Mouse (Mus musculus) neural tube, embryonic 14.5 days (tissue): Measurements from ENCODE around the gene Pyy. TPM values are rescaled to one million over a fixed set of nuclear protein-coding genes. Genes with fewer than 3 reads are reported as not detected.

Source experiments
- ATAC-seq: fragments of 200-750 bp; cut with Nextera tagmentation; 2 replicates; pipeline ENCODE4 v1.8.0; 2017; ENCODE audit warnings: low read depth, mild to moderate bottlenecking, moderate TSS enrichment, moderate library complexity
- H3K27ac ChIP-seq: fragments of 300-500 bp; sonication (generic); 2 replicates; pipeline ENCODE4 v1.5.1; 2014; ENCODE audit warnings: low read depth, mild to moderate bottlenecking, control low read depth, low read length, moderate library complexity, mixed read lengths
- H3K27me3 ChIP-seq: fragments of 300-500 bp; sonication (generic); 2 replicates; pipeline ENCODE4 v1.6.1; 2014; ENCODE audit warnings: low read length; ENCODE audit not compliant: control insufficient read depth, insufficient read depth
- H3K36me3 ChIP-seq: fragments of 300-500 bp; sonication (generic); 2 replicates; pipeline ENCODE4 v1.6.1; 2014; ENCODE audit warnings: low read length, mixed read lengths; ENCODE audit not compliant: control insufficient read depth, insufficient read depth
- H3K4me1 ChIP-seq: fragments of 300-500 bp; sonication (generic); 2 replicates; pipeline ENCODE4 v1.6.1; 2014; ENCODE audit warnings: low read length; ENCODE audit not compliant: control insufficient read depth, insufficient read depth
- H3K4me2 ChIP-seq: fragments of 300-500 bp; sonication (generic); 2 replicates; pipeline ENCODE4 v1.6.1; 2014; ENCODE audit warnings: mild to moderate bottlenecking, low read depth, low read length, control low read depth
- H3K4me3 ChIP-seq: fragments of 300-500 bp; sonication (generic); 2 replicates; pipeline ENCODE4 v1.5.1; 2014; ENCODE audit warnings: low read depth, low read length, control low read depth, mixed read lengths
- H3K9ac ChIP-seq: fragments of 300-500 bp; sonication (generic); replicated peaks from 2 replicates; pipeline ENCODE4 v1.6.1; 2014; ENCODE audit warnings: low read depth, mild to moderate bottlenecking, control low read depth, low read length, mixed read lengths
- H3K9me3 ChIP-seq: fragments of 300-500 bp; sonication (generic); 2 replicates; pipeline ENCODE4 v1.6.1; 2016; ENCODE audit warnings: low read length; ENCODE audit not compliant: control insufficient read depth
- WGBS: fragments of 180-500 bp; shearing (Covaris S2); extraction: QIAGEN DNeasy Blood & Tissue Kit; methylation state at CpG from one replicate; pipeline ENCODE4 v1.1.7; 2014; 5-methylcytosine and 5-hydroxymethylcytosine counted together
- polyA plus RNA-seq: library from polyadenylated mRNA; unstranded; fragments of >200 nt; fragmentation: Nextera tagmentation; extraction: Ambion mirVana; gene quantifications from 2 replicates; pipeline ENCODE4 v1.2.1, GENCODE M21; 2014

Gene Pyy
- polyA plus RNA-seq, 1 experiment from 2014 or later: not detected

- H3K9ac ChIP-seq: no peak overlapping the region
- no peak overlapping the region for H3K27ac ChIP-seq
- WGBS: 18% methylated on average over 17 of the region's 17 CpGs
- ATAC-seq: no peak
- no peaks in the 10 kb centered on the region for H3K36me3 ChIP-seq
- H3K4me2 ChIP-seq: no peak overlapping the region
- no peak overlapping the region for H3K4me3 ChIP-seq
- H3K27me3 ChIP-seq: peaks cover 34% of the 10 kb centered on the region
- H3K9me3 ChIP-seq: no peaks in the 10 kb centered on the region
- no peaks in the 10 kb centered on the region for H3K4me1 ChIP-seq
Measured at GRCm38 (mm10) chr11:102102485-102103258, 5.0 kb downstream of the Pyy start.

GRCm38 (mm10) chr11:102101219-102101618, 6.4 kb downstream of the Pyy start, which contains the start of gene Ppy:
Gene Ppy (minus strand): TSS chr11:102101319.
- Histone ChIP-seq H3K9ac (no peak within 1 kb of the TSS), H3K36me3 (no peaks in the 10 kb centered on the region), H3K27me3 (peaks cover 21% of the 10 kb centered on the region), H3K4me2 (no peak within 1 kb of the TSS), H3K27ac (no peak within 1 kb of the TSS), H3K4me1 (0 out of 2 replicates have a peak, but pooled peaks cover 3% of the 10 kb centered on the region), H3K4me3 (no peak within 1 kb of the TSS), H3K9me3 (no peaks in the 10 kb centered on the region)
- ATAC-seq: no peak
- 84% methylated on average over 4 of the region's 4 CpGs for WGBS

- ATAC-seq: peak; percentile 86
- Histone ChIP-seq H3K4me2 (peak overlapping the region; percentile 35), H3K9ac (no peak overlapping the region), H3K4me1 (0 out of 2 replicates have a peak, but pooled peaks cover 3% of the 10 kb centered on the region), H3K36me3 (no peaks in the 10 kb centered on the region), H3K9me3 (no peaks in the 10 kb centered on the region), H3K4me3 (peak overlapping the region; percentile 9; the same call in 1 of the 2 replicates), H3K27ac (no peak overlapping the region), H3K27me3 (peaks cover 3% of the 10 kb centered on the region; the same call in 1 of the 2 replicates)
- WGBS: 7% methylated on average over 18 of the region's 18 CpGs
Measured at GRCm38 (mm10) chr11:102096887-102097391, 10.7 kb downstream of the Pyy start.

GRCm38 (mm10) chr11:102096446-102096845, 11.2 kb downstream of the Pyy start:
- H3K36me3 ChIP-seq: no peaks in the 10 kb centered on the region

GRCm38 (mm10) chr11:102095676-102096075, 12.0 kb downstream of the Pyy start:
- ATAC-seq: no peak
- Histone ChIP-seq H3K4me1 (0 out of 2 replicates have a peak, but pooled peaks cover 3% of the 10 kb centered on the region), H3K27me3 (peaks cover 3% of the 10 kb centered on the region; the same call in 1 of the 2 replicates), H3K4me2 (no peak overlapping the region), H3K9me3 (no peaks in the 10 kb centered on the region), H3K27ac (no peak overlapping the region), H3K9ac (no peak overlapping the region), H3K36me3 (no peaks in the 10 kb centered on the region), H3K4me3 (no peak overlapping the region)
- 79% methylated on average over 3 of the region's 3 CpGs for WGBS

More at GRCm38 (mm10) chr11:102096446-102096845, 11.2 kb downstream of the Pyy start:
- no peak overlapping the region for H3K27ac ChIP-seq
- H3K9me3 ChIP-seq: no peaks in the 10 kb centered on the region
- H3K4me2 ChIP-seq: peak overlapping the region; percentile 35; the same call in 1 of the 2 replicates
- 78% methylated on average over 5 of the region's 5 CpGs for WGBS
- H3K4me3 ChIP-seq: no peak overlapping the region
- H3K4me1 ChIP-seq: 0 out of 2 replicates have a peak, but pooled peaks cover 3% of the 10 kb centered on the region
- 0 out of 2 replicates have a peak, but pooled peaks have one; percentile 11 for ATAC-seq
- H3K9ac ChIP-seq: no peak overlapping the region
- peaks cover 3% of the 10 kb centered on the region; the same call in 1 of the 2 replicates for H3K27me3 ChIP-seq

GRCm38 (mm10) chr11:102089088-102089808, 18.4 kb downstream of the Pyy start:
- WGBS: under 1% methylated on average over 20 of the region's 20 CpGs
- Histone ChIP-seq H3K9ac (peak overlapping the region; percentile 71; the same call in 1 of the 2 replicates), H3K4me1 (0 out of 2 replicates have a peak, but pooled peaks cover 3% of the 10 kb centered on the region), H3K4me3 (peak overlapping the region; percentile 56), H3K27me3 (no peaks in the 10 kb centered on the region), H3K36me3 (no peaks in the 10 kb centered on the region), H3K27ac (peak overlapping the region; percentile 98), H3K9me3 (no peaks in the 10 kb centered on the region), H3K4me2 (peak overlapping the region; percentile 72)
- ATAC-seq: peak; percentile 54

- peak within 1 kb of the TSS; percentile 98 for H3K27ac ChIP-seq
- ATAC-seq: peak; percentile 66
- H3K27me3 ChIP-seq: no peaks in the 10 kb centered on the region
- peak within 1 kb of the TSS; percentile 71 for H3K9ac ChIP-seq
- peak within 1 kb of the TSS; percentile 56 for H3K4me3 ChIP-seq
- no peaks in the 10 kb centered on the region for H3K36me3 ChIP-seq
- under 1% methylated on average over 49 of the region's 49 CpGs for WGBS
- H3K9me3 ChIP-seq: no peaks in the 10 kb centered on the region
- peak within 1 kb of the TSS; percentile 72 for H3K4me2 ChIP-seq
- peaks cover 4% of the 10 kb centered on the region for H3K4me1 ChIP-seq
Measured at GRCm38 (mm10) chr11:102087931-102088898, 19.4 kb downstream of the Pyy start, which contains the start of gene Mpp2. Gene Mpp2 (minus strand): TSS chr11:102088515.
